Comparison of ENCODE assay signal across 8 mouse cellular contexts in genomic region chr7:15961798-15962197, GRCm38 (mm10). TPM values are rescaled to one million over a fixed set of nuclear protein-coding genes. Genes with fewer than 3 reads are reported as not detected.
A peak's percentile ranks its signal among the peaks of the same experiment; 100 is the strongest.
DNase-seq lines count a peak whose midpoint lies in the region; ATAC-seq and TF ChIP-seq lines count a peak whose summit lies in the region.
"Had no signal": no experiment of that assay in that cellular context is flagged by ENCODE, and none has a peak within 500 bp of the region (broad histone marks: within the 10 kb centered on the region; RNA-seq: fewer than 3 reads in every experiment).

No protein-coding gene starts in this region.

- H3K4me2 ChIP-seq in heart, embryonic 16.5 days (ENCODE audit: low read depth, low read length) = peak overlapping the region; percentile 68
- H3K4me2 ChIP-seq in lung, postnatal 0 days (replicated peaks; ENCODE audit: low read depth, low read length) = peak overlapping the region; percentile 39
- peak overlapping the region; percentile 42; the same call in 1 of the 2 replicates for H3K4me2 ChIP-seq in intestine, embryonic 14.5 days (ENCODE audit: low read length)
- H3K4me2 ChIP-seq in stomach, embryonic 16.5 days (ENCODE audit: low read depth, low read length) = peak overlapping the region; percentile 48

- H3K4me1 ChIP-seq in heart, embryonic 16.5 days (ENCODE audit: control insufficient read depth, insufficient read depth, low read length) = peaks cover 44% of the 10 kb centered on the region
- H3K4me1 ChIP-seq in lung, postnatal 0 days (ENCODE audit: insufficient read depth, low read depth, low read length) = peaks cover 44% of the 10 kb centered on the region
- H3K4me1 ChIP-seq in intestine, embryonic 14.5 days (replicated peaks; ENCODE audit: control insufficient read depth, insufficient read depth, low read length) = peaks cover 33% of the 10 kb centered on the region
- H3K4me1 ChIP-seq in stomach, embryonic 16.5 days (ENCODE audit: control insufficient read depth, insufficient read depth, low read length) = peaks cover 44% of the 10 kb centered on the region

- WGBS in heart, embryonic 16.5 days = 78% methylated on average over 7 of the region's 7 CpGs
- WGBS in lung, postnatal 0 days = 80% methylated on average over 7 of the region's 7 CpGs
- WGBS in intestine, embryonic 14.5 days = 83% methylated on average over 7 of the region's 7 CpGs
- WGBS in stomach, embryonic 16.5 days = 82% methylated on average over 7 of the region's 7 CpGs

- peak overlapping the region; percentile 54 for H3K9ac ChIP-seq in heart, embryonic 16.5 days (ENCODE audit: low read length)
- no peak overlapping the region for H3K9ac ChIP-seq in lung, postnatal 0 days (replicated peaks; ENCODE audit: low read depth)
- H3K9ac ChIP-seq in intestine, embryonic 14.5 days (ENCODE audit: low read length) = 0 out of 2 replicates have a peak overlapping the region, but pooled peaks have one; percentile 16
- peak overlapping the region; percentile 59; the same call in 1 of the 2 replicates for H3K9ac ChIP-seq in stomach, embryonic 16.5 days (ENCODE audit: low read length)

- peak overlapping the region; percentile 98 for H3K27ac ChIP-seq in heart, embryonic 16.5 days (ENCODE audit: low read length)
- H3K27ac ChIP-seq in lung, postnatal 0 days (ENCODE audit: low read length) = peak overlapping the region; percentile 93
- peak overlapping the region; percentile 90 for H3K27ac ChIP-seq in intestine, embryonic 14.5 days (ENCODE audit: low read depth)
- peak overlapping the region; percentile 98 for H3K27ac ChIP-seq in stomach, embryonic 16.5 days (ENCODE audit: low read length)

- ATAC-seq in heart, embryonic 16.5 days (replicated peaks; ENCODE audit: extremely low read depth, insufficient read depth, low FRiP score) = no peak
- ATAC-seq in lung, postnatal 0 days = no peak
- peak; percentile 10 for ATAC-seq in intestine, embryonic 14.5 days (replicated peaks; ENCODE audit: low FRiP score, low TSS enrichment, low read depth)
- ATAC-seq in stomach, embryonic 16.5 days (ENCODE audit: insufficient read depth, low FRiP score) = no peak

- no peaks in the 10 kb centered on the region for H3K27me3 ChIP-seq in heart, embryonic 16.5 days (ENCODE audit: control insufficient read depth, insufficient read depth, low read length)
- H3K27me3 ChIP-seq in lung, postnatal 0 days (replicated peaks; ENCODE audit: insufficient read depth, low read length) = no peaks in the 10 kb centered on the region
- no peaks in the 10 kb centered on the region for H3K27me3 ChIP-seq in intestine, embryonic 14.5 days (replicated peaks; ENCODE audit: control insufficient read depth, insufficient read depth, low read length)
- H3K27me3 ChIP-seq in stomach, embryonic 16.5 days (ENCODE audit: control insufficient read depth, insufficient read depth, low read length) = no peaks in the 10 kb centered on the region

- no peak for DNase-seq in heart, postnatal 4 days
- no peak for DNase-seq in lung, postnatal 0 days (ENCODE audit: low spot score)
- DNase-seq in lung, postnatal 4 days = no peak
- DNase-seq in intestine, embryonic 14.5 days (ENCODE audit: low spot score) = no peak
- no peak for DNase-seq in thymus, postnatal 4 days
- DNase-seq: cerebellum, adult 9-11 months had no signal

- no peaks in the 10 kb centered on the region for H3K9me3 ChIP-seq in heart, embryonic 16.5 days (replicated peaks; ENCODE audit: control insufficient read depth, low read length)
- no peaks in the 10 kb centered on the region for H3K9me3 ChIP-seq in lung, postnatal 0 days (ENCODE audit: low read length)
- H3K9me3 ChIP-seq in intestine, embryonic 14.5 days (ENCODE audit: control insufficient read depth, low read length) = no peaks in the 10 kb centered on the region
- H3K9me3 ChIP-seq in stomach, embryonic 16.5 days (replicated peaks; ENCODE audit: control insufficient read depth, low read length) = no peaks in the 10 kb centered on the region

- TF ChIP-seq EP300 in lung, postnatal 0 days (IDR thresholded peaks at IDR 0.05) = no peak

- no peak for TF ChIP-seq CTCF in lung, postnatal 0 days (IDR thresholded peaks at IDR 0.05)

- H3K4me3 ChIP-seq in heart, embryonic 16.5 days (ENCODE audit: low read length) = no peak overlapping the region
- no peak overlapping the region for H3K4me3 ChIP-seq in lung, postnatal 0 days (ENCODE audit: low read depth, low read length)
- no peak overlapping the region for H3K4me3 ChIP-seq in intestine, embryonic 14.5 days (ENCODE audit: low read depth, low read length)
- H3K4me3 ChIP-seq in stomach, embryonic 16.5 days (replicated peaks; ENCODE audit: low read length) = peak overlapping the region; percentile 18; the same call in 1 of the 2 replicates

- H3K36me3 ChIP-seq in heart, embryonic 16.5 days (ENCODE audit: control insufficient read depth, insufficient read depth) = peaks cover 27% of the 10 kb centered on the region
- H3K36me3 ChIP-seq in lung, postnatal 0 days (ENCODE audit: insufficient read depth, low read length) = peaks cover 9% of the 10 kb centered on the region; the same call in 1 of the 2 replicates
- H3K36me3 ChIP-seq in intestine, embryonic 14.5 days (ENCODE audit: control insufficient read depth, insufficient read depth, low read length) = peaks cover 35% of the 10 kb centered on the region
- peaks cover 9% of the 10 kb centered on the region; the same call in 1 of the 2 replicates for H3K36me3 ChIP-seq in stomach, embryonic 16.5 days (ENCODE audit: control insufficient read depth, insufficient read depth, low read length)

RNA-seq across cellular contexts. Expression of gene Ehd2, which starts 5.6 kb away (rescaled TPM):
- polyA plus RNA-seq in heart, embryonic 16.5 days (2015; fragmentation: Nextera tagmentation; extraction: Ambion mirVana) = 61.8 and 66.7 TPM in 2 replicates
- 100 to 1,000 TPM; 193 to 197 TPM for total RNA-seq in heart, postnatal 4 days (2021)
- 92.2 and 113 TPM in 2 replicates for polyA plus RNA-seq in lung, postnatal 0 days (2015; fragmentation: Nextera tagmentation; extraction: Ambion mirVana)
- polyA plus RNA-seq in intestine, embryonic 14.5 days (2014; fragmentation: Nextera tagmentation; extraction: Ambion mirVana) = 37.7 and 38.6 TPM in 2 replicates
- 65.8 and 76.3 TPM in 2 replicates for polyA plus RNA-seq in stomach, embryonic 16.5 days (2015; fragmentation: Nextera tagmentation; extraction: Ambion mirVana)

RNA-seq across cellular contexts. Expression of gene Nop53, which starts 15.9 kb away (rescaled TPM):
- 128 and 154 TPM in 2 replicates for polyA plus RNA-seq in heart, embryonic 16.5 days (2015; fragmentation: Nextera tagmentation; extraction: Ambion mirVana)
- total RNA-seq in heart, postnatal 4 days (2021) = 100 to 1,000 TPM; 139 to 142 TPM
- polyA plus RNA-seq in lung, postnatal 0 days (2015; fragmentation: Nextera tagmentation; extraction: Ambion mirVana) = 196 and 204 TPM in 2 replicates
- polyA plus RNA-seq in intestine, embryonic 14.5 days (2014; fragmentation: Nextera tagmentation; extraction: Ambion mirVana) = 182 and 190 TPM in 2 replicates
- polyA plus RNA-seq in stomach, embryonic 16.5 days (2015; fragmentation: Nextera tagmentation; extraction: Ambion mirVana) = 162 and 168 TPM in 2 replicates

RNA-seq across cellular contexts. Expression of gene Selenow, which starts 39.6 kb away (rescaled TPM):
- polyA plus RNA-seq in heart, embryonic 16.5 days (2015; fragmentation: Nextera tagmentation; extraction: Ambion mirVana) = 654 and 659 TPM in 2 replicates
- 100 to 1,000 TPM; 194 to 214 TPM for total RNA-seq in heart, postnatal 4 days (2021)
- 552 and 558 TPM in 2 replicates for polyA plus RNA-seq in lung, postnatal 0 days (2015; fragmentation: Nextera tagmentation; extraction: Ambion mirVana)
- 802 and 852 TPM in 2 replicates for polyA plus RNA-seq in intestine, embryonic 14.5 days (2014; fragmentation: Nextera tagmentation; extraction: Ambion mirVana)
- polyA plus RNA-seq in stomach, embryonic 16.5 days (2015; fragmentation: Nextera tagmentation; extraction: Ambion mirVana) = 684 and 739 TPM in 2 replicates
